Mouse (Mus musculus) spleen, adult 2 months (tissue): Measurements from ENCODE around the gene Gm49361. TPM values are rescaled to one million over a fixed set of nuclear protein-coding genes. Genes with fewer than 3 reads are reported as not detected.
A peak's percentile ranks its signal among the peaks of the same experiment; 100 is the strongest.

Experiments used
- DNase-seq, 2 experiments: peaks; one replicate each; pipeline versions ENCODE4 v3.0.0 to v3.0.0-alpha.2; 2012 to 2021; ENCODE audit warnings: low spot score in 2 of 2, low read depth in 1 of 2
- H3K27ac ChIP-seq: fragments of 200-500 bp; 2 replicates; pipeline ENCODE4 v1.5.1; 2012; ENCODE audit warnings: low read length, inconsistent platforms; ENCODE audit not compliant: insufficient read depth
- H3K27me3 ChIP-seq: fragments of 200-500 bp; 2 replicates; pipeline ENCODE4 v1.6.1; 2012; ENCODE audit warnings: mild to moderate bottlenecking, moderate library complexity, low read length, inconsistent platforms; ENCODE audit not compliant: control insufficient read depth, insufficient read depth
- H3K36me3 ChIP-seq: fragments of 200-500 bp; 2 replicates; pipeline ENCODE4 v1.6.1; 2012; ENCODE audit warnings: mild to moderate bottlenecking, low read length, inconsistent platforms; ENCODE audit not compliant: control insufficient read depth, insufficient read depth
- H3K4me1 ChIP-seq: fragments of 200-500 bp; 2 replicates; pipeline ENCODE4 v1.6.1; 2011; ENCODE audit warnings: inconsistent platforms; ENCODE audit not compliant: control insufficient read depth, insufficient read depth, insufficient read length
- H3K4me3 ChIP-seq: fragments of 200-500 bp; 2 replicates; pipeline ENCODE4 v1.5.1; 2011; ENCODE audit warnings: mild to moderate bottlenecking, inconsistent platforms; ENCODE audit not compliant: insufficient read depth, insufficient read length; ENCODE audit errors: extremely low read depth
- CTCF ChIP-seq: fragments of 200-500 bp; IDR thresholded peaks from 2 replicates; pipeline ENCODE4 v1.5.1; 2011; ENCODE audit warnings: mild to moderate bottlenecking, inconsistent platforms; ENCODE audit not compliant: insufficient read depth, insufficient read length, insufficient replicate concordance; ENCODE audit errors: extremely low read depth
- POLR2A ChIP-seq: fragments of 200-500 bp; IDR thresholded peaks from 2 replicates; pipeline ENCODE4 v1.6.1; 2011; ENCODE audit warnings: low read depth, low read length, inconsistent platforms
- WGBS: fragments of 180-500 bp; shearing (Covaris S2); methylation state at CpG from one replicate; pipeline ENCODE4 v1.1.7; 2018; 5-methylcytosine and 5-hydroxymethylcytosine counted together
- polyA plus RNA-seq: library from polyadenylated mRNA; depleted of rRNA; stranded (reverse); fragments of >200 nt; gene quantifications from 2 replicates; pipeline ENCODE4 v1.2.3, GENCODE M21; 2012; rRNA removed

Gm49361 gene
- polyA plus RNA-seq: 3.9 TPM in 1 of 2 replicates, not detected in the other

DNA sequence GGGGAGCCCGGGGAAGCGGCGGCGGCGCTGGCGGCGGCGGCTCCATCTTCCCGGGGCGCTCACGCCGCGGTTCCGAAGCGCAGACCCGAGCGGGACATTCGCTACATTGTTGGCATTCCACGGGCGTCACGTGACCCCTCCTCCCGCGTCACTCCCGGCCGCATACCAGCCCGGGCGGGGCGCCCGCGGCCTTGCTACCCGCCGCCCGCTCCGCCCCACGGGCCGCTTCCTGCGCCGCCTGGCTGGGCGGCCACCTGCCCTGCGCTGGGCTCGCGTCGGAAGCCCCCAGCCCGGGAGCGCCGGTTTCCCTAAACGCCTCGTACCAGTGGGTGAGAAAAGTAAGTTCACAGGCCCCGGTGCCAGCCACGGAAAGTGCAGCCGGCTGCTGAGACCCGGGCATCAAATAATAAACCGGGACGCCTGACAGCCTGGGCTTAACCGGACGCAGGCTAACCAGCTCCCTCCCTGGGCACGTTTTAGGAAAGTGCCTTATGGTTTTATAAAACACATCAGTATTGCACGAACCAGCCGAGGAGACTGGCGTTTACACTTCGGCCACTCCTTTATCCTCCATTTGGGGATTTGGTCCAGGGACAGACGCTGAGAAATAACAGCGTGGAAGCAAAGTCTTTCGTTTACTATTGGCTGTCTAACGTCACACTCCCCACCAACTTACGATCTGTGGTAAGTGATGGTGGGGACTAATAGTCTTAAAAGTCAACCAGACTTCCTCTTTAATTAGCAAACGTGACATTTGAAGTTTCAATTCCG lies at the start of gene Gm49361:
Gm49361 (minus strand) TSS at position 103 of the 771 bp plus-strand sequence.
- peak; percentile 70 to 89 for DNase-seq
- TF ChIP-seq CTCF (no peak), POLR2A (peak; percentile 72)
- H3K4me1 ChIP-seq: peaks cover 23% of the 10 kb centered on the region
- peak within 1 kb of the TSS; percentile 100 for H3K27ac ChIP-seq
- H3K4me3 ChIP-seq: peak within 1 kb of the TSS; percentile 90
- no peaks in the 10 kb centered on the region for H3K27me3 ChIP-seq
- H3K36me3 ChIP-seq: no peaks in the 10 kb centered on the region
- WGBS: under 1% methylated on average over 61 of the region's 68 CpGs

DNA sequence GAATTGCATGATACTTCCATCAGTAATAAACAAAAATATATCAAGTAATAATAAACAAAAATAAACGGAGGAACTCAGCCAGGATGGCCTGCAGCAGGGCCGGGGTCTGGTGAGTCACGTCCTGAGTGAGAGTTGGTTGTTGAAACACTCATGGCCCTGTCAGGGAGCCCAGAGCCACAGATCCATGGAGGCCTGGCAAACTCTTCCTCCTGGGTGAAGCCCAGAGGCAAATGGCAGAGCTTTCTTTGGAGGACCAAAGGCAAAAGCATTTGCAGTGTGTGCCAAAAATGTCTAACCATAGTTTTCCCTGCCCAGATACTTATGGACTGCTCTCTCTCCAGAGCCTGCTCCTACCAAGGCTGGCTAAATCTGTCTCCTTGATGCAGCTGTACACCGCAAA lies 45.3 kb upstream of the Gm49361 start:
- no peak for DNase-seq
- Histone ChIP-seq H3K4me1 (no peaks in the 10 kb centered on the region), H3K27me3 (no peaks in the 10 kb centered on the region), H3K27ac (no peak overlapping the region), H3K36me3 (no peaks in the 10 kb centered on the region), H3K4me3 (no peak overlapping the region)
- 91% methylated on average over 4 of the region's 4 CpGs for WGBS
- no peak for TF ChIP-seq CTCF
- TF ChIP-seq POLR2A: no peak

DNA sequence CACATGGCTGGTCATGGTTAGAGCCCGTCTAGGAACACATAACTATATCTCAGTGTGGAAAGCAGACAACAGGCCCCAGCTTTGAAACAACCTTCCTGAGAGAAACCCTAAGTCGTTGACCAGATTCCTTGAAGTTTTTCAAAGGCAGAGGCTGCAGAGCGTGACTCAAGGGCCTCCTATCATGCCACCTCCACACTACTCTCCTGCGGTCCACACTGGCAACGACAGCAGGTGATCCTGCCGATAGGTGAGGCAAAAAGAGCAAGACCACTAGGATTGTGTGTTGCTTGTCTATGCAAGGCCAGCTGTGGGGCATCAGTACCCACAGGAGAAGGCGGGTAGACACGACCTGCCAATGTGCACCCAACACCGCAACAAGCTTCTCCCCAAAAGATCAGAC lies 43.9 kb upstream of the Gm49361 start:
- H3K27me3 ChIP-seq: no peaks in the 10 kb centered on the region
- H3K4me3 ChIP-seq: no peak overlapping the region
- no peaks in the 10 kb centered on the region for H3K4me1 ChIP-seq
- no peak overlapping the region for H3K27ac ChIP-seq
- DNase-seq: no peak
- 93% methylated on average over 9 of the region's 9 CpGs for WGBS
- H3K36me3 ChIP-seq: no peaks in the 10 kb centered on the region
- TF ChIP-seq CTCF: no peak
- TF ChIP-seq POLR2A: no peak

DNA sequence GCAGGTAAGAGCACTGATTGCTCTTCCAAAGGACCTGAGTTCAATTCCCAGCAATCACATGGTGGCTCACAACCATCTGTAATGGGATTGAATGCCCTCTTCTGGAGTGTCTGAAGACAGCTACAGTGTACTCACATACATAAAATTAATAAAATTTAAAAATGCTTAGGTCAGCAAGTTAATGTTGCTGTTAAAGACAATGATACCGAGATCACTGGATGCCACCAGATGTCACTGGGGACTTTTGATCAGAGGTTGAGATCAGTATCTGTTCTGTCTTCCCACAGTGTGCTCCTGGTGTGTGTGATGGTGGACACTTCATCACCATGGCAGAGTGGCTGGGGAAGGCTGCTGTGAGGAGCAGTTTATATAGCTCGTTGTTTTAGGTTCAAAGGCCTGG lies 43.4 kb upstream of the Gm49361 start:
- no peak for DNase-seq

DNA sequence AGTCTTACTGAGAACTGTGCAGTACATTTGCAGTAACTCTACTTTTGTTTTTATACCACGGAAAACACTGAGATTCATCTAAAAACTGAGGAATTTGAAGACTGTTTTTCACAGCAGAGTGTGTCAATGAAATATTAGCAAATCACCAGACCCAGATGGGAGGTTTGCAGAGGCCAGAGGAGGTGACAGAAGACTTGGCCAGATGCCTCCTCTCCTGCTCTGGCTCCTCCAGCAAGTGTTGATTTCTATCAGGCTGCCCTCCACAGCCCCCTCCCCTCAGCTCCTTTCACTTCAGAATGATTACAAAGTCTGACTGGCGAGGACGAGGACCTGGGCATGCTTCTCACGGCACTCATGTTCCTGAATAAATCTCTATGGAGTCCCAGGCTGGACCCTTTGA lies 41.5 kb upstream of the Gm49361 start:
- TF ChIP-seq CTCF (no peak), POLR2A (no peak)
- H3K4me1 ChIP-seq: no peaks in the 10 kb centered on the region

More for the DNA sequence above, 43.4 kb upstream of the Gm49361 start:
- H3K36me3 ChIP-seq: no peaks in the 10 kb centered on the region
- H3K4me1 ChIP-seq: no peaks in the 10 kb centered on the region
- no peaks in the 10 kb centered on the region for H3K27me3 ChIP-seq
- TF ChIP-seq POLR2A: no peak
- TF ChIP-seq CTCF: no peak
- H3K27ac ChIP-seq: no peak overlapping the region
- H3K4me3 ChIP-seq: no peak overlapping the region
- WGBS: 96% methylated on average over 2 of the region's 2 CpGs

DNA sequence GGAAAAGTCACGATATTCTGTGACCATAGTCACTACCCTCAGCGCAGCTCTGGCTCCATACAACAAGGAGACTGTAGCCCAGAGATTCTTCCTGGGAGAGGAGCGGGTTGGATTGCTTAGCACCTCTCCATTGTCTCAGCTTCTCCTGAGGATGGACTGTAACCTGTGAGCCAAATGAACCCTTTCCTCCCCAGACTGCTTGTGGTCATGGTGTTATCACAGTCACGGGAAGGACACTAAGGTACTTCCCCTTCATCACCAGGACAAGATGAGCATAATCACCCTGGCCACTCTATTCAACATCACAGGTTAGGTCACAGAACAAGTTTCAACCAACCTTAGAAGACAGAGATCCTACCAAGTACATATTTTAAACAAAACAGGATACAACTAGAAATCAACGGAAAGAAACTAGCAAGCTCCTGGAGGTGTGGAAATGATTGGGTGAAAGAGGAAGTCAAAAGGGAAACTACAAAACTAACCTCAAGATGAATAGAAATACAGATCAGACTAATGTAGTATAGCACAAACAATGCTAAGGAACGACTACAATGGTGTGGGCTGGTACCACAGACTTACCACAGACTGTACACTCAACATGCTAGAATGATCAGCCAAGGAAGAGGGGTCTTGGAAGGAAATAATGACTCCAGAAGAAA lies 26.4 kb upstream of the Gm49361 start:
- DNase-seq: peak in 1 of 2 experiments; percentile 55
- H3K4me1 ChIP-seq: peaks cover 23% of the 10 kb centered on the region
- H3K4me3 ChIP-seq: no peak overlapping the region
- WGBS: 33% methylated on average over 6 of the region's 6 CpGs
- H3K27ac ChIP-seq: peak overlapping the region; percentile 69
- no peaks in the 10 kb centered on the region for H3K36me3 ChIP-seq
- no peaks in the 10 kb centered on the region for H3K27me3 ChIP-seq
- TF ChIP-seq POLR2A: no peak
- TF ChIP-seq CTCF: no peak

More for the DNA sequence above, 41.5 kb upstream of the Gm49361 start:
- Histone ChIP-seq H3K27me3 (no peaks in the 10 kb centered on the region), H3K4me3 (no peak overlapping the region), H3K36me3 (no peaks in the 10 kb centered on the region), H3K27ac (no peak overlapping the region)
- WGBS: 81% methylated on average over 4 of the region's 4 CpGs
- no peak for DNase-seq

DNA sequence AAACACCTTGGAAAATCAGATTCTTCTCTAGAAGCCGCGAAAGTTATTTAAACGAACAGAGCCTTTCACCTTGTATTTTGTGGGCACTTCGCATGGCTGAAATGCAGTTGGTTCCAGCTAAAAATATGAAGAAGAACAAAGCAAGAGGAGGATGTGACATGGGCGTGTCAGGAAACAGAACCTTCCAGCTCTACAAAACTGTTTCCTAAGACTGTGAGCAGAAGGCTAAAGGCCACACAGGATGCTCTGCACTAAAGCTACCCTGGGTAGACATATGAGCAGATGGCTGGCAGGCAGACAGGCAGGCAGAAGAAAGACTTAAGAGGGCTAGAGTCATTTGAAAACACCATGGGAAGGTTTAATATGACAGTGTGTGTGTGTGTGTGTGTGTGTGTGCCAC lies 23.2 kb upstream of the Gm49361 start:
- peak overlapping the region; percentile 78 for H3K27ac ChIP-seq
- TF ChIP-seq CTCF: no peak
- TF ChIP-seq POLR2A: 0 out of 2 replicates have a peak, but pooled peaks have one; percentile 10

More for the DNA sequence above, 23.2 kb upstream of the Gm49361 start:
- 18% methylated on average over 5 of the region's 5 CpGs for WGBS
- H3K4me1 ChIP-seq: peaks cover 22% of the 10 kb centered on the region
- no peak overlapping the region for H3K4me3 ChIP-seq
- peak in 1 of 2 experiments; percentile 36 for DNase-seq
- H3K27me3 ChIP-seq: no peaks in the 10 kb centered on the region
- no peaks in the 10 kb centered on the region for H3K36me3 ChIP-seq
